Mouse (Mus musculus) retina, postnatal 1 day (tissue): ENCODE results near the gene Tbx6.

Experiments
- DNase-seq: peaks from one replicate; pipeline ENCODE4 v3.0.0-alpha.2; 2012

The Tbx6 gene

GRCm38 (mm10) chr7:126795387-126796317 lies 14.4 kb downstream of the Tbx6 start:
- no peak for DNase-seq

GRCm38 (mm10) chr7:126796350-126796932 lies 15.2 kb downstream of the Tbx6 start:
- peak; percentile 56 for DNase-seq

- peak; percentile 63 for DNase-seq
These were observed 16.3 kb downstream of the Tbx6 start, which contains the start of gene Fam57b for GRCm38 (mm10) chr7:126797411-126798126. Gene Fam57b (plus strand): TSS chr7:126797668.

DNA sequence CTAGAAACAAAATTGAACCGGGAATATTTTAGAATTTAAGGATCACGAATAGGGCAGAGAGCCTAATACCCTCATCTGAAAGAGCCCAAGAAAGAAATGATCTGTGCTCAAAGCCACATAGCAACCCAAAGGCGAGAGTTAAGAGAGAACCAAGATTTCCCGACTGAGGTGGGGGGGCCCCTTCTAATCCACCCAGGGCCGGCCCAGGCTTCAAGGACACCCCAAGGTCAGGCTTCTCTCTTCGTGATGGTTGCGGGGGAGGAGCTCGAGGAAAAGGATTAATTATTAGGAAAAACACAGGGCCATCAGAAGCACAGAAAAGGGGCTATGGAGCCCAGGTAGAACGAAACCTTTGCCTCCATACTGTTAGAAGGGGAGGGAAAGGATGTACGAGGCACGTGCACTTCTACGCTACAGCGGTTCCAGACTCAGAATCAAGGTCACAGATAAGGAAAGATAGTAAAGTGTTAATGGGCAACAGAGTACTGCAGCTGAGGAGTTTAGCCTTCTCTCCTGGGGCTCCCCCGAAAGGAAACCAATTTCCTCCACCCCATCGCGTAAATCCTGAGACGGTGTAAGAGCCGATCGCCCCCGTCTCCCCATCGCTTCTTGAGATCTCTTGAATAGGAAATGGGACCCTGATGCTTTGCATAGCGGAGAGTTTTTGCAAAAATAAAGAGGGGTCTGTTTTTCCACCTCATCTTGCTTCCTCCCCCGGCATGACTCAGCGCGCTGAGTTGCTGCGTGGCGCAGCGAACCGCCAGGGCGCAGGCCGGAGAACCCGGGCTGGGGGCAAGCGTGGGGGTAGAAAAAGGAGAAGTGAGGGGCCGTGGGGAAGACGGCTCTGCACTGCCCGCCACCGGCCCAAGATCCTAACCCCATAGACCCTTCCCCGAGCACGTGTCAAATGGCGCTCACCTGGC lies 17.1 kb downstream of the Tbx6 start:
- no peak for DNase-seq

GRCm38 (mm10) chr7:126799050-126799467 lies 17.8 kb downstream of the Tbx6 start:
- peak; percentile 98 for DNase-seq

DNA sequence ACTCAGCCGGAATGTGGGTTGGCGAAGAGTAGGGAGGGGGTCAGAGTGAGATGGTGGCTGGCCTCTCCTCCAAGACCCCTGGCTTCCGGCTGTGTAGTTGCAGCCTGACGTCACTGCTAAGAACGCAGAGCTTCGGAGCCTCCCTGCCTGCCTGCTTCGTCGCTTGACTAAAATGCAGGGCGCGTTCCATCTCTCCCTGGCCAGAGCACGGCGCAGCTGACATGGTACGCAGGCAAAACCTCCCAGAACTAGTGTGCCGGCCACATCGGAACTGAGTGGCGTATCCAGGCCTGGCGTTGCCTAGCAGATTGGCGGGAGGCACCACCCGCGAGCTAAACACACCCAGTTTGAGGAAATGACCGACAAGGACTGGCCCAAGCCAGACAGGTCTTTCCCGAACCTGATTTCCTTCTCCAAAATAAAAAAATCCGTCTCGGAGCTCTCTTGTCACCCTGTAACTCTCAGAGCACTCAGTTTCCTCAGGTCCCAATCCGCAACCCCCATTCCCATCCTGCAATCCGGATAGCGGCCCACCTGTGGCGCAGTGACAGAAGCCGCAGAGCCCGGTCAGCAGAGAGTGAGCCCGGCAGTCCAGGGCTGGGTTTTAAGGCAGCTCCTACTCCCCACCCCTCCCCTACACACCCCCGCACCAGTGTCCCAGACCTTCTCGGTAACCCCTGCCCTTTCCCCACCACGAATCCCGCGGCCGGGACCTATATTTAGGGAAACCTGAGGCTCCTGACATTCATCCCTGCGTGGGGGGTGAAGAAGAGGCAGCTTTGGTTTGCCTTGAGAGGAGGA lies 18.4 kb downstream of the Tbx6 start:
- DNase-seq, result no peak

- no peak for DNase-seq
These were observed 19.2 kb downstream of the Tbx6 start for GRCm38 (mm10) chr7:126800269-126801056.

- no peak for DNase-seq
These were observed 19.8 kb downstream of the Tbx6 start for GRCm38 (mm10) chr7:126801057-126801422.

DNA sequence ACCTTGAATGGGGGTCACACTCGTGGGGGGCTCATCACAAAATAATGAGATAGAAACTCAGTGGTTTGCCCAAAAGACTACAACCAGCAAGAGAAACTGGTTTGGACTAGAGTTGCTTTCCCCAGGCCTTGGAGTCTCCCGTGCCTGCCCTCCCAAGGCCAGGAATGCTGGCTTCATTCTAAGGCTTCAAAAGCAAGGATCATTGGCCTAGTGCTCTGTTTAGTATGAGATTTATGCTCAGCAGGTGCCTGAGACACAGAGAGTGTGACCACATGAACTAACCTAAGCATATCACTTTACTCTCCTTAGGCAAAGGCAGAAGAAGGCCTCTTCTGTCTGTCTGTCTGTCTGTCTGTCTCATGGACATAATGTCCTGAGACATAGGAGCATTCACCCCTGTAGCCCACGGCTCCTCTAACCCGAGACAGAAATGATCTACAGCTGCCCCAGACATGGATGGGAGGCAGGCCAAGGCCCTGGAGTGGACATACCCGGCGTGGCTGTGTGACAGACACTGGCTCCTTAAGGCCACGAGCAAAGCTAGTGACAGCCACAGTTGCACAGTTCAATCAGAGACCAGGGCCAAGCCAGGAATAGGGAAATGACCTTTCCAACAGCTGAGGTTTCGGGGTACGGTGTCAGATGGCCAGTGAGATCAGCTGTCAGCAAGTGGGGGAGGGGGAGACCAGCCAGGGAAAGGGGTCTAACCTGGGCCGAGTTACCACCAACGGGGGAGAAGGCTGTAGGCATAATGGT lies 21.0 kb downstream of the Tbx6 start:
- DNase-seq, result no peak

DNA sequence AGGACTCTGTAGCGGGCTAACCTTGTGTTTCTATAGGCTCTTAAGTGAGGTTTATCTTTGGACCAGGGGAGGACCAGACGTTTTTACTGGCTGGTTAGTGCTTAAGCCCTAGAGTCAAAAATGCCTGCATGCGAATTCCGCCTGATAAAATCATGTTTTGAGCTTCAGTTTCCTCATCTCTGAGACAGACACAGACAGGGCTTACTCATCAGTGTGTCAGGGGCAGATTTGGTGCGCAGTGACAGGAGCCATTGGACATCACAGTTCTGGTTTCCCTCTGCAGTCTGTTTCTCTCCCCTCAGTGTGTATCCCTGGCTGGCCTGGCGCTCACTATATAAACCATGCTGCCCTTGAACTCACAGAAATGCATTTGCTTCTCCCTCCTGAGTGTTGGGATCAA lies 21.9 kb downstream of the Tbx6 start:
- no peak for DNase-seq

DNA sequence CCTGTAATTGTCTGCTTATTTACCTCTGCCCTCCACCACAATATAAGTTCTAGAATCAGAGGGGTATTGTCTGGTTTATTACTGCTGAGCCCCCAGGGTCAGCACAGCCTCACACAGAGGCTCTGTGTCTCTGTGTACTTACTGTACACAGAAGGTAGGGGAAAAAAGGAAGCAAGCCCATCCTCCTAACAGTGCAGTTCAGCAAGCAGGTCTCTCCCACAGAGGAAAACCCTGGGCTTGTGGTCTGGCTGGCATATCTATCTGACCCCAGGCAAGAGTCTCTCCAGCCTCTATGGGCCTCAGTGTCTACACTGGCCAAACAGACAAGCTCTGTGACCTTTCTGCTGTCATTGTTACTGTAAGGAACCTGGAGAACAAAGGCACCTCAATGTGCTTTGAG lies 22.5 kb downstream of the Tbx6 start:
- no peak for DNase-seq

GRCm38 (mm10) chr7:126806956-126807355 lies 25.7 kb downstream of the Tbx6 start:
- no peak for DNase-seq

DNA sequence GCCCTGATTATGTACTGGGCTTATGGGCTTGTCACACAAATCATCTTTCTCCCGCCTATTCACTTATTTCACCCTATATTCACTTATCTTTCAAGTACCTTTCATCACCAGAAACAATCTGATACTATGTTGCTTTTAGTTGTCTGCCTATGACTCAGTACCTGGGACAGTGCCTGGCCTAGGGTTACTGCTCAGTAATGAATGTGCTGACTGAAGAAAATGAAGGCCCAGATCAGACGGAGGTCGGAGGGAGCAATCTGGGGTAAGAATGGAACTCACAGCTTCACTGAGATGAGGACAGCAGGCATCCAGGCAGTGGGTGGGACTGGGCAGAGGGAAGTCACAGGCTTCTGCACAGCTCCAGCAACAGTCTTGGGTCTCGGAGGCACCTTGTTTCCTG lies 26.1 kb downstream of the Tbx6 start:
- no peak for DNase-seq

GRCm38 (mm10) chr7:126808703-126809455 lies 27.6 kb downstream of the Tbx6 start:
- peak; percentile 96 for DNase-seq

DNA sequence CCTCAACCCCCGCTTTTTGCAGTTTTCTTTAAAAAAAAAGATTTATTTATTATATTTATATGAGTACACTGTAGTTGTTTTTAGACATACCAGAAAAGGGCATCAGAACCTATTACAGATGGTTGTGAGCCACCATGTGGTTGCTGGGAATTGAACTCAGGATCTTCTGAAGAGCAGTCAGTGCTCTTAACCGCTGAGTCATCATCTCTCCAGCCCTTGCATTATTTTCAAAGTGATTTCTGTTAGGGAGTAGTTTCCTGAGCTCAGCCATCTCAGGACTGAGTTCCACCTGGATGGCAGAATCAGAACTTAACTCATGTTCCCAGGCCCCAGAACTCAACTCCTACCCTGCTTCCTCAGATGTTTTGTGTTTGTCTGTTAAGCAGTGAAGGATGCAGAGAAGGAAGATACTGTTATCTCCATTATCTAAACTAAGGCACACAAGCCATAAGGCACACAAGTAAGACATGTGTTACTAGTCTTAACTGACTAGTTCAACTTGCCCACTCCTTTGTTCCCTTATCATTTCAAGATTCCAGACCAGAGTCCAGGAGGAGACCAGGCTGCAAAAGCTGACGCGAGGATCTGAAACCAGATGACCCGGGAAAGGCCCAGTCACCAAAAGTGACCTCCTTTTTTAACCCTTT lies 28.6 kb downstream of the Tbx6 start:
- DNase-seq, result no peak

DNA sequence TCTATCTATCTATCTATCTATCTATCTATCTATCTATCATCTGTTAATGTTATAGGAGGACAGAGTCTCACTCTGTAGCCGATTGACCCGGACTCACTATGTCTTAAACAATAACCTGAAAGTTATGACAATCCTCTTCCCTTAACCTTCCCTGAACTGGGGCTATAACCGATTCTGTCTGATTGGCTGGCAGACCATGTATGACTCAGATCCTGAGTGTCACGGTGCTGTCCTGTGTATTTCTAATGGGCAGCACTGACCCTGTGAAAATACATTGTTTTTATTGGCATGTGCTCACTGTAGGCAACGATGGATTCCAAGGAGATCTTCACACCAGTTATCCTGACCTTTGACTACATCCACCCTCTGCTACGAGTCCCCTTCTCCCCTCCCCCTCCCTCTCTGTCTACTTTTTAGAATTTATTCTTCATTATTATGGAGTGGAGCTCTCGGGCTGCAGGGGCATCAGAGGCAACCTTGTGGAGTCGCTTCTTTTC lies 34.5 kb downstream of the Tbx6 start:
- no peak for DNase-seq

GRCm38 (mm10) chr7:126816494-126816893 lies 35.2 kb downstream of the Tbx6 start:
- no peak for DNase-seq

GRCm38 (mm10) chr7:126817595-126817994 lies 36.3 kb downstream of the Tbx6 start:
- no peak for DNase-seq

GRCm38 (mm10) chr7:126818818-126819217 lies 37.5 kb downstream of the Tbx6 start:
- DNase-seq, result no peak
